Mouse (Mus musculus) neural tube, embryonic 11.5 days (tissue): Measurements from ENCODE around the gene Ifi205. TPM values are rescaled to one million over a fixed set of nuclear protein-coding genes. Genes with fewer than 3 reads are reported as not detected.
"Not testable (repeated sequence)": the region's sequence is repeated elsewhere in the genome, so short reads cannot be mapped to it uniquely, and the experiment has no call there.

Experiments
- ATAC-seq: fragments of 200-750 bp; cut with Nextera tagmentation; 2 replicates; pipeline ENCODE4 v1.8.0; 2017; ENCODE audit warnings: moderate number of reproducible peaks, mild to moderate bottlenecking, moderate TSS enrichment, moderate library complexity; ENCODE audit not compliant: insufficient read depth, low FRiP score, low TSS enrichment
- DNase-seq: peaks from one replicate; pipeline ENCODE4 v3.0.0-alpha.2; 2015; ENCODE audit warnings: low spot score
- H3K27ac ChIP-seq: fragments of 300-500 bp; sonication (generic); 2 replicates; pipeline ENCODE4 v1.5.1; 2014; ENCODE audit warnings: low read depth, mild to moderate bottlenecking, low read length
- H3K27me3 ChIP-seq: fragments of 300-500 bp; sonication (generic); 2 replicates; pipeline ENCODE4 v1.6.1; 2014; ENCODE audit warnings: mild to moderate bottlenecking, low read length, mixed read lengths; ENCODE audit not compliant: control insufficient read depth, insufficient read depth
- H3K36me3 ChIP-seq: fragments of 300-500 bp; sonication (generic); 2 replicates; pipeline ENCODE4 v1.6.1; 2014; ENCODE audit warnings: mild to moderate bottlenecking, low read length, moderate library complexity, mixed read lengths; ENCODE audit not compliant: control insufficient read depth, insufficient read depth
- H3K4me1 ChIP-seq: fragments of 300-500 bp; sonication (generic); 2 replicates; pipeline ENCODE4 v1.6.1; 2014; ENCODE audit warnings: low read length, mixed read lengths; ENCODE audit not compliant: control insufficient read depth, insufficient read depth
- H3K4me2 ChIP-seq: fragments of 300-500 bp; sonication (generic); 2 replicates; pipeline ENCODE4 v1.6.1; 2014; ENCODE audit warnings: low read depth, mild to moderate bottlenecking, moderate library complexity
- H3K4me3 ChIP-seq: fragments of 300-500 bp; sonication (generic); 2 replicates; pipeline ENCODE4 v1.5.1; 2014; ENCODE audit warnings: low read depth, low read length
- H3K9ac ChIP-seq: fragments of 300-500 bp; sonication (generic); 2 replicates; pipeline ENCODE4 v1.6.1; 2014; ENCODE audit warnings: mild to moderate bottlenecking, low read length
- H3K9me3 ChIP-seq: fragments of 300-500 bp; sonication (generic); 2 replicates; pipeline ENCODE4 v1.6.1; 2016; ENCODE audit warnings: low read length; ENCODE audit not compliant: control insufficient read depth
- WGBS: fragments of 180-500 bp; shearing (Covaris S2); extraction: QIAGEN DNeasy Blood & Tissue Kit; methylation state at CpG from one replicate; pipeline ENCODE4 v1.1.7; 2014; 5-methylcytosine and 5-hydroxymethylcytosine counted together
- polyA plus RNA-seq: library from polyadenylated mRNA; unstranded; fragments of >200 nt; fragmentation: Nextera tagmentation; extraction: Ambion mirVana; gene quantifications from 2 replicates; pipeline ENCODE4 v1.2.1, GENCODE M21; 2014

Gene Ifi205
- polyA plus RNA-seq, 1 experiment from 2014 or later: not detected

GRCm38 (mm10) chr1:174048227-174048626, 16.6 kb upstream of the Ifi205 start:
- not testable (repeated sequence) for H3K4me1 ChIP-seq, DNase-seq, H3K36me3 ChIP-seq, H3K27me3 ChIP-seq, H3K4me3 ChIP-seq, ATAC-seq, H3K9me3 ChIP-seq, H3K9ac ChIP-seq, H3K27ac ChIP-seq, H3K4me2 ChIP-seq
- WGBS: 86% methylated on average over 6 of the region's 6 CpGs

DNA sequence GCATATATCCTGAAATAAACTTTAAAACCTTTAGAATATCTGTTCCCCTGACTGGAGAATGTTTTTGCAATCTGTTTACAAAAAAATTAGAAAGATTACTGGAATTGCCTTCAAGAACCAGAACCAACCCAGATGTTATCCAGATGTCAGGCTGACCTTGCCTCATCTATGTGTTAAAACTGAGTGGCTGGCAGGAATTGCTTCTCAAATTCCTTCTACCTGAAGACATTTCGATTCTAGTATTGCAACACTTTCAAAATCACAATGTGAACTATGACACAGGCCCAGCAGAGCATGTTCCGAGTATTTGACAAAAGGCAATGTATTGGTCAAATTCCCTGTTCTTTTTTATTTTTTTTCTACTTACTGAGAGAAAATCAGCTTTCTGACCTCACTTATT, 12.8 kb upstream of the Ifi205 start:
- H3K9me3 ChIP-seq: no peaks in the 10 kb centered on the region
- no peak overlapping the region for H3K4me3 ChIP-seq
- no peak overlapping the region for H3K4me2 ChIP-seq
- no peak for DNase-seq
- no peak overlapping the region for H3K9ac ChIP-seq
- H3K27ac ChIP-seq: no peak overlapping the region
- no peaks in the 10 kb centered on the region for H3K36me3 ChIP-seq
- no peaks in the 10 kb centered on the region for H3K4me1 ChIP-seq
- no peak for ATAC-seq
- no peaks in the 10 kb centered on the region for H3K27me3 ChIP-seq
- WGBS: 78% methylated on average over 2 of the region's 2 CpGs

GRCm38 (mm10) chr1:174042091-174042884, 10.7 kb upstream of the Ifi205 start:
- not testable (repeated sequence) for H3K4me2 ChIP-seq, H3K4me3 ChIP-seq, H3K27ac ChIP-seq, H3K9me3 ChIP-seq, H3K9ac ChIP-seq, H3K4me1 ChIP-seq, DNase-seq, H3K36me3 ChIP-seq, H3K27me3 ChIP-seq
- WGBS: 92% methylated on average over 12 of the region's 12 CpGs
- ATAC-seq: peak; percentile 35; the same call in 1 of the 2 replicates

DNA sequence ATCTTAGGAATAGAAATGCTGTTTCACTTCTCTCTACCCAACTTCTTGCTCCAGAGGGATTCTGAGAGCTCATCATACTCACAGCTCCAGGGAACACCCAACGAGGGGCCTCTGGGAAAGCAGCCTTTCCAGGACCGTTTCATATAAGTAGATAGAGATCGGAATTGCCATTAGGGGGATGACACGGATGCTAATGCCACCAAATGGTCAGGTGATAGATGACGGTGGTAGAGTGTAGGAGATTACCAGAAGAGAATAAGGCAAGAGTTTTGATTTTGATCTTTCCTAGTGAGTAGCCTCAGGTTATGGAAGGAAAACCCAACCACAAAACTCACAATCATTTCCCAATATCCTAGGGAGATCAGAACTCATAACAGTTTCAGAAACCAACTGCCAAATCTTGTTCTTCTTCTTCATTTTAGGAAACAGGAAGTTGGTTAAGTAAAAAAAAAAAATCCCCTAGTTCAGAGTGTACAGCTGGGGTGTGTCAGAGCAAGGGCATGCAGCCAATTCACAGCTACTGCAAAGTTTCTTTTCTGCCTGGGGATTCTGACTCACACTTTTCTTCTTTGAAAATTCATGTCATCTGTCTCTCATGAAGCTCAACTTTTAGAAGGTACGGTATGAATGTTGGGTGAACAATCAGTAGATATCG, 9.0 kb upstream of the Ifi205 start, which contains the start of gene Olfr433:
Gene Olfr433 (plus strand): TSS at position 183 of the 655 bp plus-strand sequence.
- no peaks in the 10 kb centered on the region for H3K36me3 ChIP-seq
- DNase-seq (no peak), ATAC-seq (no peak)
- no peaks in the 10 kb centered on the region for H3K27me3 ChIP-seq
- 84% methylated on average over 7 of the region's 7 CpGs for WGBS
- H3K27ac ChIP-seq: no peak within 1 kb of the TSS
- H3K4me1 ChIP-seq: no peaks in the 10 kb centered on the region
- no peak within 1 kb of the TSS for H3K9ac ChIP-seq
- no peaks in the 10 kb centered on the region for H3K9me3 ChIP-seq
- H3K4me2 ChIP-seq: no peak within 1 kb of the TSS
- no peak within 1 kb of the TSS for H3K4me3 ChIP-seq

DNA sequence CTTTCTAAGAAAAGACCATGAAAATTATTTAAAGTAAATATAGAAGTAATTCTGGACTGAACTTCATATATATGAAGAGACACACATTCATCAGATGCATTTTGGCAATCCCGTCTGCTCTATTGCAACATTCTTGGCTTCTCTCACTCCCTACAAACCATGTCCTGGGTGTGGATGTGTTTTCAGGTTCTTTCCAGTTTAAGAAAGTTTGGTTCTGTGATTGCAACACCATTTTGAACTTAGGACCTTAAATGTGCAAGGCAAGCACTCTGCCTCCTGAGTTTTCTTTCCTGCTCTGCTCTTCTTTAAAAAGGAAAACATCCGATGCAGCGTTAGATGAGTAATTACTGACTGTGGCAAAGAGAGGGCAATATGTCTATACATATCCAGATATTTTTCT, 6.9 kb upstream of the Ifi205 start:
- Histone ChIP-seq H3K4me1 (no peaks in the 10 kb centered on the region), H3K4me2 (no peak overlapping the region), H3K27me3 (no peaks in the 10 kb centered on the region), H3K9me3 (no peaks in the 10 kb centered on the region), H3K27ac (no peak overlapping the region), H3K9ac (no peak overlapping the region), H3K4me3 (no peak overlapping the region), H3K36me3 (no peaks in the 10 kb centered on the region)
- DNase-seq (no peak), ATAC-seq (no peak)
- WGBS: 89% methylated on average over 3 of the region's 3 CpGs

- Histone ChIP-seq H3K27me3 (no peaks in the 10 kb centered on the region), H3K4me2 (no peak overlapping the region), H3K9me3 (no peaks in the 10 kb centered on the region), H3K36me3 (no peaks in the 10 kb centered on the region), H3K27ac (no peak overlapping the region), H3K4me3 (no peak overlapping the region), H3K4me1 (no peaks in the 10 kb centered on the region), H3K9ac (no peak overlapping the region)
- no peak for DNase-seq
- no peak for ATAC-seq
- WGBS: 75% methylated on average over 4 of the region's 4 CpGs
Observed at GRCm38 (mm10) chr1:174035841-174036240, 4.2 kb upstream of the Ifi205 start.

GRCm38 (mm10) chr1:174007050-174007449, 24.6 kb downstream of the Ifi205 start:
- H3K4me2 ChIP-seq, H3K9ac ChIP-seq, ATAC-seq, H3K36me3 ChIP-seq, H3K27me3 ChIP-seq, H3K4me3 ChIP-seq, H3K4me1 ChIP-seq, DNase-seq, H3K27ac ChIP-seq, H3K9me3 ChIP-seq: not testable (repeated sequence)

- not testable (repeated sequence) for ATAC-seq, DNase-seq
- 89% methylated on average over 2 of the region's 3 CpGs for WGBS
Observed at GRCm38 (mm10) chr1:174004352-174005109, 27.1 kb downstream of the Ifi205 start.

More at GRCm38 (mm10) chr1:174004352-174005109, 27.1 kb downstream of the Ifi205 start:
- H3K27me3 ChIP-seq, H3K36me3 ChIP-seq, H3K4me2 ChIP-seq, H3K27ac ChIP-seq, H3K4me3 ChIP-seq, H3K9ac ChIP-seq, H3K9me3 ChIP-seq, H3K4me1 ChIP-seq: not testable (repeated sequence)
